Mouse (Mus musculus): ENCODE measurements at regions not wholly inside any gene's neighbourhood (a gene's known extent, or its start where the extent isn't known, plus 50 kb on each side); places are given as distances from the start of the nearest gene placed in this dataset.

- TF ChIP-seq POLR2A (IDR thresholded peaks at IDR 0.05; ENCODE audit: insufficient read depth, low read depth, low read length) (no peak), CTCF (IDR thresholded peaks at IDR 0.05; ENCODE audit: insufficient read depth, low read depth, low read length) (no peak)
These were observed 113.2 kb upstream of the Arpp21 start for GRCm38 (mm10) chr9:112348942-112349341.

All from olfactory bulb, adult 2 months (tissue).